Mouse (Mus musculus) myocyte (in vitro differentiated cells): Measurements from ENCODE around the gene Nhlh2. TPM values are rescaled to one million over a fixed set of nuclear protein-coding genes. Genes with fewer than 3 reads are reported as not detected.

Source experiments
- H3K27me3 ChIP-seq: one replicate; pipeline ENCODE4 v1.6.1; 2011; ENCODE audit not compliant: control insufficient read depth, insufficient read depth, insufficient read length
- H3K36me3 ChIP-seq: one replicate; pipeline ENCODE4 v1.6.1; 2011; ENCODE audit not compliant: control insufficient read depth, insufficient read depth
- H3K4me2 ChIP-seq: one replicate; pipeline ENCODE4 v1.6.1; 2011; ENCODE audit warnings: low read depth, control low read depth
- H3K4me3 ChIP-seq: one replicate; pipeline ENCODE4 v1.5.1; 2011; ENCODE audit warnings: mild to moderate bottlenecking, control low read depth, moderate library complexity
- H3K79me2 ChIP-seq: one replicate; pipeline ENCODE4 v1.6.1; 2011; ENCODE audit not compliant: control insufficient read depth, insufficient read depth
- H3ac ChIP-seq: one replicate; pipeline ENCODE4 v1.6.1; 2011; ENCODE audit not compliant: control insufficient read depth, insufficient read length
- CEBPB ChIP-seq: IDR thresholded peaks from 2 replicates; pipeline ENCODE4 v1.6.1; 2011; ENCODE audit warnings: mild to moderate bottlenecking, moderate library complexity; ENCODE audit not compliant: poor library complexity, insufficient read depth, severe bottlenecking
- E2F4 ChIP-seq: IDR thresholded peaks from one replicate; pipeline ENCODE4 v1.6.1; 2011; ENCODE audit warnings: mild to moderate bottlenecking, control low read depth, moderate library complexity; ENCODE audit not compliant: insufficient read depth
- MYOD1 ChIP-seq, 3 experiments: IDR thresholded peaks; one replicate each; pipeline ENCODE4 v1.6.1; 2011; ENCODE audit warnings: control low read depth in 2 of 3, low read depth in 2 of 3, mild to moderate bottlenecking in 2 of 3, moderate library complexity in 1 of 3; ENCODE audit not compliant: insufficient read length in 2 of 3, control insufficient read depth in 1 of 3
- MYOG ChIP-seq, 3 experiments: IDR thresholded peaks; one replicate each; pipeline ENCODE4 v1.6.1; 2011; ENCODE audit warnings: control low read depth in 2 of 3, low read depth in 2 of 3, mild to moderate bottlenecking in 2 of 3; ENCODE audit not compliant: insufficient read length in 2 of 3, control insufficient read depth in 1 of 3, insufficient read depth in 1 of 3
- POLR2A ChIP-seq: IDR thresholded peaks from one replicate; pipeline ENCODE4 v1.6.1; 2011; ENCODE audit warnings: low read depth, mild to moderate bottlenecking, control low read depth, moderate library complexity; ENCODE audit not compliant: insufficient read length
- POLR2AphosphoS2 ChIP-seq: IDR thresholded peaks from one replicate; pipeline ENCODE4 v1.6.1; 2011; ENCODE audit warnings: low read depth, control low read depth; ENCODE audit not compliant: insufficient read length
- REST ChIP-seq: IDR thresholded peaks from one replicate; pipeline ENCODE4 v1.6.1; 2011; ENCODE audit warnings: mild to moderate bottlenecking, control low read depth, moderate library complexity; ENCODE audit not compliant: insufficient read depth, insufficient read length
- TCF12 ChIP-seq: IDR thresholded peaks from one replicate; pipeline ENCODE4 v1.6.1; 2011; ENCODE audit warnings: mild to moderate bottlenecking, control low read depth; ENCODE audit not compliant: poor library complexity, insufficient read depth, severe bottlenecking
- TCF3 ChIP-seq: IDR thresholded peaks from one replicate; pipeline ENCODE4 v1.6.1; 2011; ENCODE audit warnings: low read depth, control low read depth; ENCODE audit not compliant: insufficient read length
- USF1 ChIP-seq: IDR thresholded peaks from one replicate; pipeline ENCODE4 v1.6.1; 2011; ENCODE audit warnings: low read depth, mild to moderate bottlenecking, control low read depth, moderate library complexity
- polyA plus RNA-seq: library from polyadenylated mRNA; unstranded; fragments of >200 nt; fragmentation: generic; extraction: Trizol; gene quantifications from one replicate; pipeline ENCODE4 v1.2.1, GENCODE M21; 2012; ENCODE audit warnings: missing spikeins

Gene Nhlh2
- polyA plus RNA-seq, 1 experiment = 0.05 TPM

GRCm38 (mm10) chr3:102062671-102063010 lies 52.8 kb downstream of the Nhlh2 start:
- Histone ChIP-seq H3K36me3 (no peaks in the 10 kb centered on the region), H3K27me3 (no peaks in the 10 kb centered on the region), H3K4me2 (no peak overlapping the region), H3K79me2 (no peaks in the 10 kb centered on the region), H3ac (no peak overlapping the region), H3K4me3 (no peak overlapping the region)
- TF ChIP-seq E2F4 (no peak), MYOG (IDR thresholded peaks at IDR 0.05; ENCODE audit: control insufficient read depth in 1 of 3, insufficient read depth in 1 of 3, insufficient read length in 2 of 3, low read depth in 2 of 3) (peak in 1 of 3 experiments; percentile 22), TCF12 (no peak), USF1 (no peak), MYOD1 (IDR thresholded peaks at IDR 0.05; ENCODE audit: control insufficient read depth in 1 of 3, insufficient read length in 2 of 3, low read depth in 2 of 3) (peak in 1 of 3 experiments; percentile 42)

GRCm38 (mm10) chr3:102063273-102064120 lies 53.6 kb downstream of the Nhlh2 start:
- H3K36me3 ChIP-seq = no peaks in the 10 kb centered on the region
- H3K4me3 ChIP-seq = no peak overlapping the region
- no peaks in the 10 kb centered on the region for H3K79me2 ChIP-seq
- no peaks in the 10 kb centered on the region for H3K27me3 ChIP-seq
- no peak for TF ChIP-seq TCF12
- TF ChIP-seq TCF3 = no peak
- TF ChIP-seq REST = no peak
- TF ChIP-seq USF1 = no peak
- TF ChIP-seq POLR2A = no peak
- no peak for TF ChIP-seq CEBPB
- TF ChIP-seq MYOG (IDR thresholded peaks at IDR 0.05; ENCODE audit: control insufficient read depth in 1 of 3, insufficient read depth in 1 of 3, insufficient read length in 2 of 3, low read depth in 2 of 3) = peak in 2 of 3 experiments; percentile 3 to 58
- TF ChIP-seq POLR2AphosphoS2 = no peak
- peak in 2 of 3 experiments; percentile 22 to 53 for TF ChIP-seq MYOD1 (IDR thresholded peaks at IDR 0.05; ENCODE audit: control insufficient read depth in 1 of 3, insufficient read length in 2 of 3, low read depth in 2 of 3)
- TF ChIP-seq E2F4 = no peak
- H3ac ChIP-seq = no peak overlapping the region
- H3K4me2 ChIP-seq = no peak overlapping the region

DNA sequence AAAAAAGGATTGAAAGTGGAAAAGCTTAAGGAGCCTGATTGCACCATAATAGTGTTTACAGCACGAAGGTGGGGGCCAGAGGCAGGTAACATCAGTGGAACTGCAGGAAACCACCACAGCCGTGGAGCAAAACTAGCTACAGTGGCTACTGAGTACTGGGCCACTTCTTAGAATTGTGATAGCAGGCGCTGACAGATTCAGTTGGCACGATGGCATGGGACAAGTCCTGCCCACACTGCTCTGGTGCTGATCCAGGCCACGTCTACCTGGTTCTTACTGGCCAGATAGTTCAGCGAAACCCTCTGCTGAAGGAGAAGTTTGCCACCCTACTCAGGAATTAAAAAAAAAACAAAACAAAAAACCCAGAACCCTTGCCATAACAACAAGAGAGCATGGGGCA lies 54.7 kb downstream of the Nhlh2 start:
- no peaks in the 10 kb centered on the region for H3K36me3 ChIP-seq
- no peaks in the 10 kb centered on the region for H3K27me3 ChIP-seq
- no peak overlapping the region for H3K4me3 ChIP-seq
- no peaks in the 10 kb centered on the region for H3K79me2 ChIP-seq
- H3ac ChIP-seq = no peak overlapping the region
- no peak for TF ChIP-seq POLR2A
- no peak for TF ChIP-seq POLR2AphosphoS2
- TF ChIP-seq REST = no peak
- TF ChIP-seq MYOG (IDR thresholded peaks at IDR 0.05; ENCODE audit: control insufficient read depth in 1 of 3, insufficient read depth in 1 of 3, insufficient read length in 2 of 3, low read depth in 2 of 3) = no peak
- no peak for TF ChIP-seq TCF3
- no peak for TF ChIP-seq E2F4
- no peak for TF ChIP-seq USF1
- H3K4me2 ChIP-seq = no peak overlapping the region

Other genes with a start within 250 kb of the Nhlh2 start
- 0.85 TPM for gene Mab21l3, start 161.1 kb upstream of the Nhlh2 start, polyA plus RNA-seq
- gene Slc22a15, start 85.6 kb upstream of the Nhlh2 start, polyA plus RNA-seq = 6.2 TPM
- gene Casq2, start 76.3 kb downstream of the Nhlh2 start, polyA plus RNA-seq = 482 TPM
- gene Vangl1, start 194.6 kb downstream of the Nhlh2 start, polyA plus RNA-seq = 21.2 TPM